Mouse (Mus musculus) testis, adult 2 months (tissue): ENCODE measurements around the gene Telo2. TPM values are rescaled to one million over a fixed set of nuclear protein-coding genes. Genes with fewer than 3 reads are reported as not detected.
"Not testable (repeated sequence)": the region's sequence is repeated elsewhere in the genome, so short reads cannot be mapped to it uniquely, and the experiment has no call there.

Source experiments
- H3K27ac ChIP-seq: fragments of 200-500 bp; 2 replicates; pipeline ENCODE4 v1.5.1; 2012; ENCODE audit warnings: low read depth, low read length; ENCODE audit not compliant: control insufficient read depth, insufficient read depth
- H3K27me3 ChIP-seq: fragments of 200-500 bp; 2 replicates; pipeline ENCODE4 v1.6.1; 2012; ENCODE audit warnings: mild to moderate bottlenecking, low read length, moderate library complexity; ENCODE audit not compliant: control insufficient read depth, insufficient read depth
- H3K36me3 ChIP-seq: fragments of 200-500 bp; 2 replicates; pipeline ENCODE4 v1.6.1; 2012; ENCODE audit warnings: mild to moderate bottlenecking, low read length; ENCODE audit not compliant: control insufficient read depth, insufficient read depth
- H3K4me1 ChIP-seq: fragments of 200-500 bp; 2 replicates; pipeline ENCODE4 v1.6.1; 2012; ENCODE audit warnings: low read length; ENCODE audit not compliant: control insufficient read depth, insufficient read depth
- H3K4me3 ChIP-seq: fragments of 200-500 bp; 2 replicates; pipeline ENCODE4 v1.5.1; 2012; ENCODE audit warnings: low read depth, mild to moderate bottlenecking, low read length, moderate library complexity, mixed read lengths; ENCODE audit not compliant: control insufficient read depth
- CTCF ChIP-seq: fragments of 200-500 bp; IDR thresholded peaks from 2 replicates; pipeline ENCODE4 v1.5.1; 2012; ENCODE audit warnings: low read depth, mild to moderate bottlenecking, inconsistent platforms, low read length, moderate library complexity; ENCODE audit not compliant: control insufficient read depth, insufficient read depth, insufficient replicate concordance
- POLR2A ChIP-seq: fragments of 200-500 bp; IDR thresholded peaks from 2 replicates; pipeline ENCODE4 v1.6.1; 2012; ENCODE audit warnings: low read depth, mild to moderate bottlenecking, inconsistent platforms, low read length, moderate library complexity; ENCODE audit not compliant: control insufficient read depth
- polyA plus RNA-seq: library from polyadenylated mRNA; depleted of rRNA; stranded (reverse); fragments of >200 nt; gene quantifications from 2 replicates; pipeline ENCODE4 v1.2.3, GENCODE M21; 2012

The Telo2 gene
- polyA plus RNA-seq, 1 experiment: 5.4 TPM

DNA sequence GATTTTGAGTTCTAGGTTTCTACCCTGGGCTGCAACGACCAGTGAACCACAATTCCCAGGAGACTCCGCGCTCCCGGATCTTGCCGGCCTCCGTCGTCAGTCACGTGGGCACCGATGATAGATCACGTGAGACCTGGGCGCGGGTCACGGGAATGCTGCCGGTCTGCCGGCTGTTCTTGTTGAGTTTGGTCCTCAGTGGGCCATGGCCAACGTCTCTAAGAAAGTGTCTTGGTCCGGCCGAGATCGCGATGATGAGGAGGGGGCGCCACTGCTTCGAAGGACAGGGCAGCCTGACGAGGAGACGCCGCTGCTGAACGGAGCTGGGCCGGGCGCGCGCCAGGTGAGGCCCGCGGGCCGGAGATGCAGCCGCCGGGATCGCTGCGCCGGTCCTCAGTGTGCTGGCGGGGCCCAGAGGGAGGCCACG is 17.5 kb upstream of the Telo2 start, which contains the start of gene Clcn7:
Gene Clcn7, plus strand, starts transcription at position 117 of the 424 bp plus-strand sequence.
- Histone ChIP-seq H3K27ac (peak within 1 kb of the TSS; percentile 89), H3K27me3 (no peaks in the 10 kb centered on the region), H3K4me3 (peak within 1 kb of the TSS; percentile 99), H3K36me3 (no peaks in the 10 kb centered on the region), H3K4me1 (peaks cover 3% of the 10 kb centered on the region)
- TF ChIP-seq POLR2A (peak; percentile 66), CTCF (no peak)

GRCm38 (mm10) chr17:25130060-25130459 is 14.3 kb upstream of the Telo2 start:
- TF ChIP-seq CTCF (no peak), POLR2A (no peak)
- Histone ChIP-seq H3K27me3 (no peaks in the 10 kb centered on the region), H3K36me3 (no peaks in the 10 kb centered on the region), H3K4me3 (no peak overlapping the region), H3K27ac (no peak overlapping the region), H3K4me1 (peaks cover 3% of the 10 kb centered on the region)

GRCm38 (mm10) chr17:25127681-25128080 is 11.9 kb upstream of the Telo2 start:
- Histone ChIP-seq H3K36me3 (no peaks in the 10 kb centered on the region), H3K4me1 (no peaks in the 10 kb centered on the region), H3K27me3 (no peaks in the 10 kb centered on the region), H3K4me3 (no peak overlapping the region), H3K27ac (peak overlapping the region; percentile 63; the same call in 1 of the 2 replicates)
- TF ChIP-seq CTCF (no peak), POLR2A (no peak)

GRCm38 (mm10) chr17:25127079-25127478 is 11.3 kb upstream of the Telo2 start:
- H3K27me3 ChIP-seq: no peaks in the 10 kb centered on the region
- H3K4me1 ChIP-seq: no peaks in the 10 kb centered on the region
- no peak for TF ChIP-seq CTCF
- no peak for TF ChIP-seq POLR2A
- no peaks in the 10 kb centered on the region for H3K36me3 ChIP-seq
- H3K27ac ChIP-seq: peak overlapping the region; percentile 63; the same call in 1 of the 2 replicates
- no peak overlapping the region for H3K4me3 ChIP-seq

DNA sequence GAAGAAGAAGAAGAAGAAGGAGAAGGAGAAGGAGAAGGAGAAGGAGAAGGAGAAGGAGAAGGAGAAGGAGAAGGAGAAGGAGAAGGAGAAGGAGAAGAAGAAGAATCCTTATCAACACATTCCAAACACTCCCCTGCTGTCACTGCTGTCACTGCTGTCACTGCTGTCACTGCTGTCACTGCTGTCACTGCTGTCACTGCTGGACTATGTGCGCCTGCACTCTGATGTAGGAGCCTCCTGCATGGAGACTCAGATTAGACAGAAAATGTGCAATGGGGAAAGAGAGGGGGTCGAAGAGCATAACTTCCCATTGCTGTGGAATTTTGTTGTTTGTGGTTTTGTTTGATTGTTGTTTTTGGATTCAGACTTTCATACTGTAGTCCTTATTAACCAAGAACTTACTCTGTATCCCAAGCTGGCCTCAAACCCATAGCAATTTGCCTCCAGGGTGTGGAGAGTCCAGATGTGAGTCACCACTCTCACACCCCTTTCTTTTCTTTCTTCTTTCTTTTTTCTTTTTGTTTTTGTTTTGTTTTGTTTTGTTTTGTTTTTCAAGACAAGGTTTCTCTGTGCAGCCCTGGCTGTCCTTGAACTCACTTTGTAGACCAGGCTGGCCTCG is 9.8 kb upstream of the Telo2 start:
- not testable (repeated sequence) for H3K4me1 ChIP-seq, H3K36me3 ChIP-seq, H3K27me3 ChIP-seq, H3K27ac ChIP-seq, H3K4me3 ChIP-seq

GRCm38 (mm10) chr17:25123979-25124378 is 8.2 kb upstream of the Telo2 start:
- Histone ChIP-seq H3K36me3 (no peaks in the 10 kb centered on the region), H3K27me3 (no peaks in the 10 kb centered on the region), H3K27ac (no peak overlapping the region), H3K4me1 (no peaks in the 10 kb centered on the region), H3K4me3 (no peak overlapping the region)
- TF ChIP-seq CTCF (peak; percentile 31; the same call in 1 of the 2 replicates), POLR2A (no peak)

GRCm38 (mm10) chr17:25120406-25120805 is 4.6 kb upstream of the Telo2 start, which contains the start of gene Ptx4:
Gene Ptx4 (plus strand): TSS chr17:25120760.
- no peak within 1 kb of the TSS for H3K4me3 ChIP-seq
- no peaks in the 10 kb centered on the region for H3K27me3 ChIP-seq
- no peaks in the 10 kb centered on the region for H3K36me3 ChIP-seq
- TF ChIP-seq CTCF (no peak), POLR2A (no peak)
- H3K4me1 ChIP-seq: peaks cover 1% of the 10 kb centered on the region
- H3K27ac ChIP-seq: no peak within 1 kb of the TSS
